Mouse (Mus musculus) CD8-positive naive resting alpha-beta T cell, adult 2 months (primary cell): ENCODE measurements around the gene Ckmt2.

Experiments
- DNase-seq, 2 experiments: peaks; one replicate each; pipeline ENCODE4 v3.0.0; 2022; ENCODE audit warnings: low read depth in 2 of 2, low spot score in 2 of 2

The Ckmt2 gene

GRCm38 (mm10) chr13:91873734-91874329 lies 2.9 kb downstream of the Ckmt2 start:
- DNase-seq: no peak

- no peak for DNase-seq
Measured at GRCm38 (mm10) chr13:91868577-91868976, 8.1 kb downstream of the Ckmt2 start.

- peak; percentile 44 to 54 for DNase-seq
Measured at GRCm38 (mm10) chr13:91858835-91859234, 17.9 kb downstream of the Ckmt2 start.

GRCm38 (mm10) chr13:91857427-91857826 lies 19.3 kb downstream of the Ckmt2 start:
- no peak for DNase-seq

GRCm38 (mm10) chr13:91854412-91854811 lies 22.3 kb downstream of the Ckmt2 start:
- no peak for DNase-seq

- peak in 1 of 2 experiments; percentile 15 for DNase-seq
Measured at GRCm38 (mm10) chr13:91827876-91828275, 48.8 kb downstream of the Ckmt2 start.

- DNase-seq: no peak
Measured at GRCm38 (mm10) chr13:91826066-91826465, 50.6 kb downstream of the Ckmt2 start.

GRCm38 (mm10) chr13:91824845-91825550 lies 51.7 kb downstream of the Ckmt2 start:
- DNase-seq: no peak

GRCm38 (mm10) chr13:91823735-91824134 lies 53.0 kb downstream of the Ckmt2 start:
- no peak for DNase-seq

- peak; percentile 19 to 39 for DNase-seq
Measured at GRCm38 (mm10) chr13:91814670-91815069, 62.0 kb downstream of the Ckmt2 start.

GRCm38 (mm10) chr13:91809476-91809875 lies 67.2 kb downstream of the Ckmt2 start:
- peak in 1 of 2 experiments; percentile 24 for DNase-seq

- DNase-seq: no peak
Measured at GRCm38 (mm10) chr13:91807874-91808575, 68.7 kb downstream of the Ckmt2 start.

GRCm38 (mm10) chr13:91807155-91807839 lies 69.4 kb downstream of the Ckmt2 start, which contains the start of gene Zcchc9:
Gene Zcchc9, minus strand, starts transcription at chr13:91807705.
- peak; percentile 79 to 81 for DNase-seq
